Mouse (Mus musculus) left cerebral cortex, adult 2 months (tissue): ENCODE data around the gene Slc25a53. TPM values are rescaled to one million over a fixed set of nuclear protein-coding genes. Genes with fewer than 3 reads are reported as not detected.

Source experiments
- DNase-seq, 2 experiments: peaks; one replicate each; pipeline ENCODE4 v3.0.0; 2021 to 2022; ENCODE audit warnings: low spot score in 2 of 2, mixed read lengths in 1 of 2; ENCODE audit errors: extremely low spot score in 1 of 2
- H3K27ac ChIP-seq: fragments of 200-600 bp; 2 replicates; pipeline ENCODE4 v1.8.1; 2022
- H3K4me3 ChIP-seq: fragments of 200-600 bp; 2 replicates; pipeline ENCODE4 v1.8.1; 2022
- CTCF ChIP-seq: fragments of 200-600 bp; IDR thresholded peaks from 2 replicates; pipeline ENCODE4 v1.8.1; 2022; ENCODE audit warnings: antibody characterized with exemption, mild to moderate bottlenecking, moderate library complexity
- intact Hi-C: fragments of 180-260 bp; cut with DNase I; formaldehyde crosslinking; loops from one replicate; pipeline ENCODE4 v1.15.1; 2025
- total RNA-seq, 2 experiments: library from RNA; stranded (reverse); gene quantifications; 2 replicates each; pipeline ENCODE4 v1.2.3; 2021

The Slc25a53 gene
- total RNA-seq, 2 experiments from 2014 or later, result 26.5 to 34.7 TPM

DNA sequence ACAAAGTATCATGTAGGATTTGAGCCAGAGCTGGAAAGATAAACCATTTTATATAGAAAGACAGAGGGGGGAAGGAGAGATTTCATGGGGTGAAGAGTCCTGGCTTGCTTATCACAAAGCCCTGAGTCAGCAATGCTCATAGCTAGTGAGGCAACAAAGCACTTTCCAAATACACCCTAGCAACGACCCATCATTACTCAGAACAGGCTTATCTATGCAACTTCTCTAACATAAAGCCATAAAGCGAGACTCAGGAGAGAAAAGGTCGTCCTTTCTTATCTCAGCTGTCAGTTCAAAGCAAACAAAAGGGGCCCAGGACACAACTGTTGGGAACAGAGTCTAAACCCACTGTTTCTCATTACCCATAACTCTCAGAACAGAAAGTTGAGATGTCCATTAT, 100.1 kb downstream of the Slc25a53 start:
- intact Hi-C loops, result no loop called here
- Histone ChIP-seq H3K4me3 (no peak overlapping the region), H3K27ac (no peak overlapping the region)
- DNase-seq, result no peak
- no peak for TF ChIP-seq CTCF

Other genes starting within 250 kb of the Slc25a53 start
- 100 to 1,000 TPM; 435 to 470 TPM for gene Plp1, start 215.6 kb downstream of the Slc25a53 start, total RNA-seq
- gene Rab9b, start 169.5 kb downstream of the Slc25a53 start, total RNA-seq, result 10 to 100 TPM; 13.8 to 16.0 TPM
- gene H2bfm, start 111.0 kb downstream of the Slc25a53 start, total RNA-seq, result not detected
- 10 to 100 TPM in 1 of 2 experiments, 1 to 10 TPM in 1; 7.5 to 19.7 TPM for gene Tmsb15b2, start 62.8 kb downstream of the Slc25a53 start, total RNA-seq
- 1 to 10 TPM; 3.6 to 3.8 TPM for gene Tmsb15l, start 61.4 kb downstream of the Slc25a53 start, total RNA-seq
- gene Tmsb15b1, start 61.4 kb downstream of the Slc25a53 start, total RNA-seq, result 1 to 10 TPM; 2.8 to 7.7 TPM
- gene Zcchc18, start 45.1 kb downstream of the Slc25a53 start, total RNA-seq, result 100 to 1,000 TPM; 258 to 272 TPM
- 10 to 100 TPM in 1 of 2 experiments, 1 to 10 TPM in 1; 8.8 to 10.6 TPM for gene Fam199x, start 11.3 kb upstream of the Slc25a53 start, total RNA-seq
- not detected for gene Esx1, start 83.8 kb upstream of the Slc25a53 start, total RNA-seq